Mouse (Mus musculus) spleen, adult 12 weeks (tissue): ENCODE measurements around the gene Mtmr14.
A peak's percentile ranks its signal among the peaks of the same experiment; 100 is the strongest.

Experiments
- DNase-seq: peaks from one replicate; pipeline ENCODE4 v3.0.0; 2022; ENCODE audit warnings: low spot score

Mtmr14 gene

DNA sequence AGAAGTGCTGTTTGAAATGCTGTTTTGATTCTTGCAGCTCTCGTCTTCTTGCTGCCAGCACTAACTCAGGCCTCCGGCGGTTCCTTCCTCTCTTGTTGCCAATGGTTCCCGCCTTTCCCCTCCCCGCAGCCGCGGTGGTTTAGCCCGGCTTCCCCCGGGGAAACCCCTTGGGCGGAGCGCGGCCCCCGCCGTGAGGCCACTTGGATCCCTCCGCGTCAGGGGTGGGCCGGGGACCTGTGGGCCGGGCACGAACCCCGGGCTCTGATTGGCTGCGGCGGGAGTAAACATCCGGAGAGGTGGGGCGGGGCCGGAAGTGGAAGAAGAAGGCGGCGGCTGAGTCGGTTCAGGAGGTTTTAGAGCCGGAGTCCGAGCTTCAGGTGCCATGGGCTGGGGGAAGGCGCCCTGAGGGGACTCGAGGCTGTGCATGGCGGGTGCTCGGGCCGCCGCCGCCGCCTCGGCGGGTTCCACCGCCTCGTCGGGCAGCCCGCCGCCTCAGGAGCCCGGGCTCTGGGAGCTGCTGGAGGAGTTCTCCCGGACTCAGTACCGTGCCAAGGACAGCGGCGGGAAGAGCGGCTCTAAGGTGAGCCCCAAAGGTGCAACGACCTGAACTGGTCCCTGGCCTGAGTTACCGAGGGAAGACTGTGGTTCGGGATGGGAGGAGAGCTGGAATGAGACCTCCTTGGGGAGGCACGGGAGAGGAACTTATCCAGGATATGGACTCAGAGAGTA is at the start of gene Mtmr14:
Gene Mtmr14 (plus strand): TSS at position 302 of the 729 bp plus-strand sequence.
- DNase-seq, result peak; percentile 99

DNA sequence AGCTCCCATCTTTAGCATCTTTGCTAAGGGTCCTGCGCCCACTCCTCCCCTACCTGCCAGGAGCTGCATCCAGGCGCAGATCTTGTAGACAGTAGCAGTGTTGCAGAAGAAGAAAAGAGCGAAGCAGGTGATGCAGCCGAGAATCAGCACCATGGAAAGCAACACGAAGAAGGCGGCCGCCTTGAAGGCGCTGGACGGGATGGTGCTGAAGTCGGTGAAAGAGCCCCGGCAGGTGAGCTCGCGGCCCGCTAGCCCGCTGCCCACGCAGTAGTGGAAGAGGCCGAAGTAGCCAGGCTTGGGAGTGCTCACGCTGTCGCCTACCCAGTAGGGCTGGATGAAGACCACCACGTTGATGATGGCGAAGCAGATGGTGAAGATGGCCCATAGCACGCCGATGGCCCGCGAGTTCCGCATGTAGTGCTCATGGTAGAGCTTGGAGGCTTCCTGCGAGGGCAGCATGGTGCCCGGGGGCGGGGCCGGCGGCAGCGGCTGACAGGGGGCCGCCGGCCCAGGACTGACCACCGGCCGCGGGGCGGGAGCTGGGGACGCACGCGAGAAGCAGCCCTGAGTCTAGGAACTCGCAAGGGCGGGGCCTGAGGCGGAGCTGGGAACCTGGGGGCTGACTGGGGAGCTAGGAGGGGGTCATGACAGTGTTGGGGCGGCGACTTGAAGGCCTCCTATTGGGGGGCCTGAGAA is 43.7 kb upstream of the Mtmr14 start:
- DNase-seq, result no peak

DNA sequence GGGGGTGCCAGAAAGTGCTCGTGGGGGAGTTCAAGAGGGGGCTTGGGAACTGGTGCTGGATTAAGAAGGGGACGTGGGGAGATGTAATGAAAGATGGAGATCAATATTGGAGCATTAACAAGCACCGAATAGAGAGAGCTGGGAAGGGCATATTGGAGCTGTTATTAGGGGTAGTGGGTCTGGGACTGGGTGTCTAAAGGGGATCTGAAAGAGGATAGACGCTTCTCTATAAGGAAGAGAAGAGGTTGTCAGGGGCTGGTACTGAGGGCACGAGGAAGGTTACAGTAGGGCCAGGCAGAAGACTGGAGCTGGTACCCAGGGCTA is 43.2 kb upstream of the Mtmr14 start:
- no peak for DNase-seq

- DNase-seq, result no peak
Observed at GRCm38 (mm10) chr6:113194841-113195595, 42.6 kb upstream of the Mtmr14 start, which contains the start of gene Lhfpl4. TSS of gene Lhfpl4 (minus strand) at chr6:113195384.

GRCm38 (mm10) chr6:113195596-113195992 is 42.0 kb upstream of the Mtmr14 start:
- no peak for DNase-seq

- no peak for DNase-seq
Observed at GRCm38 (mm10) chr6:113216280-113216679, 21.4 kb upstream of the Mtmr14 start.

DNA sequence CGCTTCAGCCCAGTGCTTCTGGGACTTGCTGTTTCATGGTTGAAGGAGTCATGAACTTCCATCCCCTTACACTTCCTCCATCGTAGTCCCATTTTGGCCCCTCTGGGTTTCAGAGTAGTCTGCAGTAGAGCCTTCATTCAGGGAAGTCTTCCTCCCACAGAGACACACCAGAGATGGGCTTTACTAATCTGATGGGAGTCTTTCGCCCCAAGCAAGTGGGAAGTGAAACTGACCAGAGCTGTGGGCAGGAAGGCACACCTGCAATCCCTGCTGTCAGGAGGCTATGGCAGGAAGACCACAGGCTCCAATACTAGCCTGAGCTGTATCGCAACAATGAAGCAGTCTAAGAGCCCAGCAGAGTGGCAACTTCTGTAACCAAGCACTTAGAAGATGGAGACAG is 11.8 kb upstream of the Mtmr14 start:
- DNase-seq, result no peak

- DNase-seq, result no peak
Observed at GRCm38 (mm10) chr6:113226705-113227104, 10.9 kb upstream of the Mtmr14 start.

- no peak for DNase-seq
Observed at GRCm38 (mm10) chr6:113235141-113235540, 2.5 kb upstream of the Mtmr14 start.

DNA sequence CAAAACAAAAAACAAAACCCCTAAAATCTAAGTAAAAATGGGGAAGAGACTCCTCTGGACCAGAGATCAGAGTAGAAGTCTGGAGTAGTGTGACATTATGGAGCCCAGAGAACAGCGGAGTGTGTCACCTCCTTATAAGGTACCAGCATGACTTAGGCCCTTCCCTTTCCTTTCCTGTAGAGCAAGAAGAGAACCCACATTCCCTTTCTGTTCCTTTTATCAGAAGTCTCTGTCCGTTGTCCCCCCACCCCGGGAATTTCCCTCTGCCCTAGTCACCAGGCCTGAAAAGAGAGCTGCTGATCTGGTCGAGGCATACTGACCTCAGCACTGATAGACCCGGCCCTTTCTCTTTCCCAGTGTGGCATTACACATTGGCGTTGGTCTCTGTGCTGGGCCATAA is 799 bp downstream of the Mtmr14 start:
- no peak for DNase-seq

GRCm38 (mm10) chr6:113242753-113243152 is 5.1 kb downstream of the Mtmr14 start:
- DNase-seq, result no peak

- no peak for DNase-seq
Observed at GRCm38 (mm10) chr6:113245585-113245984, 7.9 kb downstream of the Mtmr14 start.

DNA sequence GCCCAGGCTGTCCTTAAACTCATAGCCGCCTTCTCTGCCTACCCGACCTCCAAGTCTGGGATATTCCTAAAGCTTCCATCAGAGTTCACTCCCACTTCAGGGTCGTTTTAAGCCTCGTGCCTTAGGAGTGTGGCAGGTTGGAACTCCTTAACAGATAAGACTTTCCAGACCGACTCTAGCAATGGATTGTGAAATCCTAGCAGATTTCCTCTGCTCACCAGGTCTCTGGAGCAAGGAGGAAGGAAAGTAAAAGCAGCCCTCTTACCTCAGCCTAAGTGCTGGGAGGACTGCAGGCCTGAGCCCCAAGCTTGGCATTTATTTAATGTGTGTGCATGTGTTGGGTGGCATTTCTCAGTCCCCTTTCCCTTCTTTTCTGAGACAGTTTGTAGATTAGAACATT is 13.1 kb downstream of the Mtmr14 start:
- DNase-seq, result no peak

- no peak for DNase-seq
Observed at GRCm38 (mm10) chr6:113251921-113252320, 14.3 kb downstream of the Mtmr14 start.

DNA sequence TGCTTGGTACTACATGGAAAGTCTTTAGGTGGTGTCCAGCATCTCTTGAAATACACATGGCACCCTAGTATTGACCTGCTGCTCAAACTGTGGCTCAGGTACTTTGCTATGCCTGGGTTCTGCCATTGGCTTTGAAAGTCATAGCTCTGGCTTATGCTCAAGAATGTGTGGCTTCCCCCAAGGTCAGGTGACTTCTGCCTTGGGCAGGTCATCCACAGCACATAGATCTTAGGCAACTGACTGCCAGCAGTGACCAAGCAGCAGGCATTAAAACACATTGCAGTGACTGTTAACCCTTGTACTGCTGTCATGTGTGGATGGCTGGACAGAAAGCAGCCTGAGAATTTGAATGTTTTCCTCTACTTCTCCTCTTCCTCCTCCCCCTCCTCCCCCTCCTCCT is 17.3 kb downstream of the Mtmr14 start:
- no peak for DNase-seq

- no peak for DNase-seq
Observed at GRCm38 (mm10) chr6:113261174-113261858, 23.7 kb downstream of the Mtmr14 start.

GRCm38 (mm10) chr6:113263531-113263930 is 25.9 kb downstream of the Mtmr14 start:
- DNase-seq, result no peak

DNA sequence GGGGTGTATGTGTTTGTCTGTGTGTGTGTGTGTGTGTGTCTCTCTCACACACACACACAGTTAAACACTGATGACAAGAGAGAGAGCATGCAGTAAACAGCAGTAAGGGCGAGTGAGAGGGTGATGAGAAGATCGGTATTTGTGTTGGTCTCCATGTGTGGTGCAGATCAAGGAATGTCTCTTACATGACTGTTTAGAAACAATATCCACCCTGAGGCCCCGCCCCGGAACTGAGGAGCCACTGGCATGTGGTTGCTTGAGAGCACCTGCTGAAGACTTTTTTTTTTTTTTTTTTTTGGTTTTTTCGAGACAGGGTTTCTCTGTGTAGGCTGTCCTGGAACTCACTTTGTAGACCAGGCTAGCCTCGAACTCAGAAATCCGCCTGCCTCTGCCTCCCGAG is 26.8 kb downstream of the Mtmr14 start:
- DNase-seq, result no peak

DNA sequence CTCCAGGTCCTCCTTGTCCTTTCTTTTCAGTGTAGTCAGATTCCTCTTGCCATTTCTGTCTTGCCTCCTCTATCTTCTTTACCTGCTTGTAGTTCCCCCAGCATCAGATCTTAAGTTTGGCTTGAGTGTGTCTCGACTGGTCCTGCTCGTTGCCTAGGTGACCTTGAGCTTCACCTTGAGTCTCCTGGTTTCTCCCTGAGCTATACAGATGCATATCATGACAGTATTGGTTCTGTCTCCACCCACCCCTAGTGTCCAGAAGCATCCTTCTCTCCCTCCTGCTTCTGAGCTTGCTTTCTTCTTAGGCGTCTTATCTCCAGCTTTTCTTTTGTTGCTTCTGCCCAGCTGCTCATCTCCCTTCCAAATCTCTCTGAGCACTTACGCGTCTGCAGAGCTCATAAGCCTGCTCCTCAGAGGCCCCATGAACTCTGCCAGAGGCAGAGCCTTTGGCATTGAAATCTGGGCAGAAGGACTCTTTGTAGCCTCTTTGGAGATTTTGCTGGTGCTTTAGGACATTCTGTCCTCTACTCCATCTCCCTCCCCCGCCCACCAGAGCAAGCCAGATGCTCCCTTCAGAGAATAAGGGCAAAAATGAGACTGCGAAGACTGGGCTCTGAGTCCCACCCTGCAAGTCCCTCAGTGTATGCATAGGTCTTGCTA is 29.5 kb downstream of the Mtmr14 start:
- DNase-seq, result no peak

- no peak for DNase-seq
Observed at GRCm38 (mm10) chr6:113267988-113268387, 30.3 kb downstream of the Mtmr14 start.

GRCm38 (mm10) chr6:113272365-113272764 is 34.7 kb downstream of the Mtmr14 start:
- DNase-seq, result no peak

- DNase-seq, result no peak
Observed at GRCm38 (mm10) chr6:113276846-113277245, 39.2 kb downstream of the Mtmr14 start.
